Mouse (Mus musculus): ENCODE measurements around the gene Tchh.
A peak's percentile ranks its signal among the peaks of the same experiment; 100 is the strongest.
"Not testable (repeated sequence)": the region's sequence is repeated elsewhere in the genome, so short reads cannot be mapped to it uniquely, and the experiment has no call there.

The Tchh gene

DNA sequence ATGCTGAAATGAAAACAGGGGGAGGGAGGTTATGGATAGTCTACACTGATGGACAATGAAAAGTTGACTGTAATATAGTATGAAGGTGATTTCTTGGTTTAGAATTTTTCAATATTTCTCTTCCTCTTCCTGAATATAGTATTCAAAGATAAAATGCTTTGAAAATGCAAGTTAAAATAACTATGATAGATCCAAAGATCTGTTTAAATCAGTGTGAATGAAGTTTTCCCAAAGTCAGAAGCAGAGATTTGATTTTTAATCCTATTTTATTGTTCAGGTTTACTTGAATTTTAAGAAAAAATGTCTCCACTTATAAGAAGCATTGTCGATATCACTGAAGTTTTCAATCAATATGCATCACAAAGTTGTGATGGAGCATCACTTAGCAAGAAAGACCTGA lies at the start of gene Tchh:
Gene Tchh, plus strand, starts transcription at position 301 of the 400 bp plus-strand sequence.
- no peak for DNase-seq

DNA sequence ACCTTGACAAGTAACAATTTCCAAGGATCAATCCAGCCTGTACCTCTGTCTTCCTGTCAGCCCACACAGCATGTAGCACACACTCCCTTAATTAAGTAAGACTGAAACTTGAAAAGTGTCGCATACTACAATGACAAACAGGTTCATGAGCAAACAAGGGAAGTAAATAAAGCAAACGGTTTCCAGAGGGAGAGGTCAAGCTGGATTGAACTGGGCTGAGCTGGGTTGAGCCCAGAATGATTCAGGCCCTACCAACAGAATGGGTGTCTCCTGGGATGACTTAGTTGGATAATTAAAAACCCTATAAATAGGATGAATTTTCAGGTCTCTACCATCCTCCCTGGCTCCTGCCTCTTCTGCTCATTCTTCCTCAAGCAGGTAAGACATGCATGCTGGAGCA lies 48.8 kb upstream of the Tchh start, which contains the start of gene Rptn:
Gene Rptn, plus strand, starts transcription at position 334 of the 400 bp plus-strand sequence.
- DNase-seq, result no peak

DNA sequence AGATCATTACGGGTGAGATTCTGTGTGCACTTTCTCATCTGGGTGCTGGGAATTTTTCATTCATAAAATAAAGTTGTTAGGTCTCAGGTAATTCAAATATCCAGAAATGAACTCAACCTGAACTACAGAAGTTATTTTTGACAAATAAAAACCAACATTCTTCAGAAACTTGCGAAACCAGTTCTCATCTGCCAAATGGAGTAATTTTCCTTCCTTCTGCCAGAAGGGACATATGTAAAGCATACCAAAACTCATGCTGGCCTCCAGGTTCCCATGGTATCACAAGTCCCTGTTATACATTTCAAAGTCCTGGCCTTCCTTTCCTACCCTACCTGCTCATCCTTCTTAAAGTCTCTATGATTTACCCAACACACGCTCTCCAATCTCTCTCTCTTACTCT lies 38.2 kb upstream of the Tchh start:
- DNase-seq, result no peak

DNA sequence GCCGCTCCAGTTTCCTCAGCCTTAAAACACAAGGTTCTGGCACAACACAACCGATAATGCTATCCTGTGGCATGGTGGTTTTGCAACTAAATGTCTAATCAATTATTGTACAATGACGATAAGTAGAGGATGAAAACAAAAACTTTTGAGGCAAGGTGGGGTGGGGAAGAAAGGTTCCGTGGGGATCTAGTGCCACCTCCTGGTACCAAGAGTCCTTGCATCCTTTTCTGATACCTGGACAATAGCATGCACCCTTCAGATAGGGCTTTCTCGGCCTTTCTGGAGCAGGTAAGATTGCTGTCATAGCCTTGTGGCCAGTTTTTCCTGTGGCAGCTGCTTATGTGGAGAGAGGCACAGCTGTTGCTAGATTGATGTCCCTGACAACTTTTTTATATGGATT lies 35.1 kb upstream of the Tchh start:
- DNase-seq, result no peak

DNA sequence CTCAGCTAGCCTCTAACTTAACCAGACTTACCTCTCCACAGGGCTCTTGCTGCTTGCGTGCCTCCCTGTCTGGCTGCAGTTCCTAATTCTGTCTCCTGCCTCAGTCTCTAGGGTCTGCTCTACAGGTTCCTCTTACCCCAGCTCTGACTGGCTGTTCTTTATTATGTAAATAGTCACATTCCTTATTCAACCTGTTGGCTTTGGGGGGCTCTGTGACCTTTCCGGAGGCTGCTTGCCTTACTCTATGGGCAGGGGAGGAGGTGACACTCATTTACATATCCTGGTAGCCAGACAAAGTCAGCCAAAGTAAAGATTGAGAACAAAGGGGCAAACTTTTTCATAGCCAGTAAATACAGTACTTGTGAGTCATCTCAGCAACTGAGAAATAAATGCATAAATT lies 30.2 kb upstream of the Tchh start:
- DNase-seq, result no peak

DNA sequence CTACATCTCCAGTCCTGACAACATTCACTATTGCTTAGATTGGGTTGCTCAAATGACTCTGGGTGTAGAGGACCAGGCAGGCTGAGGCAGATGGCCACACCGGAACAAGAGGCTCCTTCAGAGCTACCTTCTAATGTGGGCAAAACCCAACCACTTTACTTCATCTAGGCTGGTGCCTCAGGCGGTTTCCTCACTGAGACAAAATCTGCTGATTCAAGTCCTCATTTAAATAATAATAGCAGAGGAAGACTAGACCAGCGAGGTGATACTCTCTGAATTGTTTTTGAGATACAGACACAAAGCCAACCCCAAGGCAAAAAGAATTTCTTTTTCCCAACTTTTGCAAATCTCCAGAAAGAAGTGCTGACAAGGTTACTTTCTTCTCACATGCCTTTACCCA lies 10.5 kb upstream of the Tchh start:
- DNase-seq, result no peak

DNA sequence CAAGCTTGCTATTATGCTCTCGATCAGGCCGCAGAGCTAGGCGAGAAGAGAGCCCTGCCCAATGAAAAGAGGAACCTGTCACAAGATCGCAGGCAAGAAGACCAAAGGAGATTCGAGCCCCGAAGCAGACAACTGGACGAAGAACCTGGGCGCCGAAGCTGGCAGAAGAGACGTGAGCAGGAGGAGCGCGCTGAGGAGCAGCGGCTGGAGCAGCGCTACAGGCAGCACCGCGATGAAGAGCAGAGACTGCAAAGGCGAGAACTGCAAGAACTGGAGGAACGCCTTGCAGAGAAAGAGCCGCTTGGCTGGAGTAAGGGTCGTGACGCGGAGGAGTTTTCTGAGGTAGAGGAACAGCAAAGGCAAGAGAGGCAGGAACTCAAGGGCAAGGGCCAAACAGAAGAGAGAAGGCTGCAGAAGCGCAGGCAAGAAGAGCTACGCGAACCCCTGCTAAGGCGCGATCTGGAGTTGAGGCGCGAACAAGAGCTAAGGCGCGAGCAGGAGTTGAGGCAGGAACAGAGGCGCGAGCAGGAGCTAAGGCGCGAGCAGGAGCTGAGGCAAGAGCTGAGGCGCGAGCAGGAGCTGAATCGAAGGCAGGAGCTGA lies 1.5 kb downstream of the Tchh start:
- peak; percentile 9 for DNase-seq

DNA sequence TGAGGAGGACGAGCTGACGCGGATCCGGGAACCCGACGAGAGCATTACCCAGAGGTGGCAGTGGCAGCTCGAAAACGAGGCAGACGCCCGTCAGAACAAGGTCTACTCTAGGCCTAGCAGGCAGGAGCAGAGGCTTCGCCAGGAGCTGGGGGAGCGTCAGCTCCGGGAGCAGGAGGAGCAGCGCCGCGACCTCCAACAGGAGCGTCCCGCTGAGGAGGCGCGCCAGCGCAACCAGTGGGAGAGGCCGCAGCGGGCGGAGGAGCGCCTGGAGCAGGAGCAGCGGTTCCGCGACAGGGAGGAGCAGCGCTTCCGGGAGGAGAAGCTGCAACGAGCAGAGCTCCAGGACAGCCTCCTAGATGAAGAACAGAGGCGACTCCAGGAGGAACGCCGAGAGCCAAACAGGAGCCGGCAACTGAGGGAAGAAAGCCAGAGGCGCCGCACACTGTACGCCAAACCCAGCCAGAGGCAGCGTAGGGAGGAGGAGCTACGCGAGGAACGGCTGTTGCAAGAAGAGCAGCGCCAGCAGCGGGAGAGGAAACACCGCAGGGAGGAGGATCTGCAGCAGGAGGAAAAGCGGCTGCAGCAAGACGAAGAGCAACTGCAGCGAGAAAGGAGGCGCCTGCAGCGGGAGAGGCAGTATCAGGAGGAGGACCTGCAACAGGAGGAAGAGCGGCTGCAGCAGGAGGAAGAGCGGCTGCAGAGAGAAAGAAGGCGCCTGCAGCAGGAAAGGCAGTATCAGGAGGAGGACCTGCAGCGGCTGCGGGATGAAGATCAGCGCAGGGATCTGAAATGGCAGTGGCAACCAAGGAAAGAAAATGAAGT lies 2.4 kb downstream of the Tchh start:
- peak; percentile 18 for DNase-seq

DNA sequence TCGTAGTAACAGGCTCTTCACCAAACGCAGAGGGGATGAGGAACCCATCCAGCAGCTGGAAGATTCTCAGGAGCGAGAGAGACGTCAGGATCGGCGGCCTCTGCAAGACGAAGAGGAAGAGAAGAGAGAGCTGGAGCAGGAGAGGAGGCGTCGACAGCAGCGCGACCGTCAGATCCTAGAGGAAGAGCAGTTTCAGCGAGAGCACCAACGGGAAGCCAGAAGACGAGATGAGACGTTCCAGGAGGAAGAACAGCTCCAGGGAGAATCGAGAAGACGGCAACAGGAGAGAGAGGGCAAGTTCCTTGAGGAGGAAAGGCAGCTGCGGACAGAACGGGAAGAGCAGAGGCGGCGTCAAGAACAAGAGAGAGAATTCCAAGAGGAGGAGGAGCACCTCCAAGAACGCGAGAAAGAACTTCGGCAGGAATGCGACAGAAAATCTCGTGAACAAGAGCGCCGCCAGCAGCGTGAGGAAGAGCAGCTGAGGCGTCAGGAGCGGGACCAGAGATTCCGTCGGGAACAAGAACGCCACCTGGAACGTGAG lies 3.1 kb downstream of the Tchh start:
- DNase-seq, result peak; percentile 3

DNA sequence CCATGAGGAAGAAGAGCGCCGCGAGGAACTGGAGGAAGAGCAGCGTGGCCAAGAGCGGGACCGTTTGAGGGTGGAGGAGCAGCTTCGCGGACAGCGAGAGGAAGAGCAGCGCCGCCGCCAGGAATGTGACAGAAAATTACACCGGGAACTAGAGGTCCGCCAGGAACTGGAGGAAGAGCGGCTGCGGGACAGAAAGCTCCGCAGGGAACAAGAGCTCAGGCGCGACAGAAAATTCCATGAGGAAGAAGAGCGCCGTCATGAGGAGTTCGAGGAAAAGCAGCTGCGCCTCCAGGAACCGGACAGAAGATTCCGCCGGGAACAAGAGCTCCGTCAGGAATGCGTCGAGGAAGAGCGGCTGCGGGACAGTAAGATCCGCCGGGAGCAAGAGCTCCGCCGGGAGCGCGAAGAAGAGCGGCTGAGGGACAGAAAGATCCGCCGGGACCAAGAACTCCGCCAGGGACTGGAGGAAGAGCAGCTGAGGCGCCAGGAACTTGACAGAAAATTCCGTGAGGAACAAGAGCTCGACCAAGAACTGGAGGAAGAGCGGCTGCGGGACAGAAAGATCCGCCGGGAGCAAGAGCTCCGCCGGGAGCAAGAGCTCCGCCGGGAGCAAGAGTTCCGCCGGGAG lies 4.1 kb downstream of the Tchh start:
- DNase-seq, result peak; percentile 1

DNA sequence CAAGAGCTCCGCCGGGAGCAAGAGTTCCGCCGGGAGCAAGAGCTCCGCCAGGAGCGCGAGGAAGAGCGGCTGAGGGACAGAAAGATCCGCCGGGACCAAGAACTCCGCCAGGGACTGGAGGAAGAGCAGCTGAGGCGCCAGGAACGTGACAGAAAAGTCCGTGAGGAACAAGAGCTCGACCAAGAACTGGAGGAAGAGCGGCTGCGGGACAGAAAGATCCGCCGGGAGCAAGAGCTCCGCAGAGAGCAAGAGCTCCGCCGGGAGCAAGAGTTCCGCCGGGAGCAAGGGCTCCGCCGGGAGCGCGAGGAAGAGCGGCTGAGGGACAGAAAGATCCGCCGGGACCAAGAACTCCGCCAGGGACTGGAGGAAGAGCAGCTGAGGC lies 4.6 kb downstream of the Tchh start:
- DNase-seq, result peak; percentile 4

DNA sequence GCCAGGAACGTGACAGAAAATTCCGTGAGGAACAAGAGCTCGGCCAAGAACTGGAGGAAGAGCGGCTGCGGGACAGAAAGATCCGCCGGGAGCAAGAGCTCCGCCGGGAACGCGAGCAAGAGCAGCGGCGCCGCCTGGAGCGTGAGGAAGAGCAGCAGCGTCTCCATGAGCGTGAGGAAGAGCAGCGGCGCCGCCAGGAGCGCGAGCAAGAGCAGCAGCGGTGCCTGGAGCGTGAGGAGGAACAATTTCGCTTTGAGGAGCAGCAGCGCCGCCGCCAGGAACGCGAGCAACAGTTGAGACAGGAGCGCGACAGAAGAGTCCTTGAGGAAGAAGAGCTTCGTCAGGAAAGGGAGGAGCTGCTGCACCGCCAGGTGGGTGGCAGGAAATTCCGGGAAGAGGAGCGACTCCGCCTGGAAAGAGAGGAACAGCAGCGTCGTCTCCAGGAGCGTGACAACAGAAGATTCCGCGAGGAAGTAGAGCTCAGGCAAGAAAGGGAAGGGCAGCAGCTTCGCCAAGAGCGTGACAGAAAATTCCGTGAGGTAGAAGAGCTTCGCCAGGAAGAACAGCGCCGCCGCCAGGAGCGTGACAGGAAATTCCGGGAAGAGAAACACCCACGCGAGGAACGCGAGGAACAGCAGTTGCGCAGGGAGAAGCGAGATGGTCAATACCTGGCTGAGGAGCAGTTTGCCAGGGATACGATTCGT lies 5.2 kb downstream of the Tchh start:
- peak; percentile 21 for DNase-seq

DNA sequence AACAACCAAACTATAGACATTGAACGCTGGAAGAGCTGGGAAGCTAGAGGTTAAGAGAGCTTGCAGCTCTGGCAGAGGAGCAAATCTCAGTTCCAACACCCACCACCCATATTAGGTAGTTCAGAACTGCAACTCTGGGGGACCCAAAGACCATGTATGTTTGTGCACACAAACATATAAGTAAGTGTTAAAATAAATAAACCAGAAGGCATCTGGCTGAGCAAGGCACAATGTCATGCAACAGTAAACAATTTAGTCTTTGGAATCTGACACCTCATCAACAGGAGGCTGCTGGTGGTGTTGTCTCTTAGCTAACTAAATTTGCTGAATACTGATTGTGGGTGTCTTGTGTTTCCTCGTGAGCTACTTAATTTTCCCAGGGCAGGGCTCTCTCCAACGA lies 24.4 kb downstream of the Tchh start:
- no peak for DNase-seq

DNA sequence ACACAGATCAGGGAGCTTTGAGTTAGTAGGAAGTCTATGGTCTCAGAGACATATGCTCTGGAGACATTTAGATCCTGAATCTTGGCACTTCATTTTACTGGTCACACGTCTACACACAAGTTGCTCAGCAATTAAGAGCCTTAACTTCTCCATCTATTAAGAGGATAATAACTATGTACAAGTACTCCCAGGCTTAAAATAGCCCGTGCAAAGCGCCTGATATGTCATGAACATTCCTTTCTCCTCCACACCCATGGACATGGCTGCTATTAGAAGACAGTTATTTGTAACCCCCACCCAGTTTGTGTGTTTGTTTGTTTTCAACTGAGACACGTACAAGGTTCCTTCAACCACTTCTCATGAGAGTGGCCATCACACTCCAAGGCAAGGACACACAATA lies 25.0 kb downstream of the Tchh start:
- no peak for DNase-seq

DNA sequence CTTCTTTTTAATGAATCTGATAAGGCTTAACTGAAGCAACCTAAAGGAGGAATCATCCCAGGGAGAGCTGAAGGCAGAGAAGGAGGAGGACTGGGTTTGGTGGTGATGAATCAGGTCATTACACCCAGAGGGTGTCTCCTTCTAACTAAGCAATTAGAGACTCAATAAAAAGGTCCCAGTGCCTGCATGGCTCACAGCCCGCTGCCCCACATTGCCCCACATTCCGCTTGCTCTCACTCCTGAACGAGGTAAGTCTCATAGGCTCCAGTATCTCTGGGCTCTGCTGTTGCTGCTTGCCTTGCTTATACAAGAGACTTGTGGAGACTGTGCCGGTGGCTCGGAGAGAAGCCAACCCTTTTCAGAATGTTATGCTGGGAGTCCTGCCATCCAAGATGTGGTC lies 26.4 kb downstream of the Tchh start, which contains the start of gene Tchhl1:
Gene Tchhl1, plus strand, starts transcription at position 194 of the 400 bp plus-strand sequence.
- peak; percentile 0 for DNase-seq

DNA sequence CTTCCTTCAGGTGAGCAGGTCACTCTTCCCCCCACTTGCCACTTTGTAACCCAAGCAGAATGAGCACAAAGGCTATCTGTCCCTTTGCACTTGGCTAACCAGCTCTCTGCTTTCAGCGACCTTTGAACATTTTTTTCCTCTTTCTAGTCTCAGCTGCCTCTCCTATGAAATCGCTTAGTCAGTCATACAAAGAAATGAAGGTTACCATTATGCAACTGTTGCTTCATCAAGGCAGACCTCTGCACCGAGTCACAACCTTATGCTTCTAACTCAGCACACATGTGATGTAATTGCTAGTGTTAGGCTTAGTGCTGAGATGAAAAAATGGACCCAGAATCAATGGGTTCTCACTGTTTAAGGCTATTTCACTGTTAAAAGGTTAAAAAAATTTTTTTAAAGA lies 27.5 kb downstream of the Tchh start:
- DNase-seq, result no peak

DNA sequence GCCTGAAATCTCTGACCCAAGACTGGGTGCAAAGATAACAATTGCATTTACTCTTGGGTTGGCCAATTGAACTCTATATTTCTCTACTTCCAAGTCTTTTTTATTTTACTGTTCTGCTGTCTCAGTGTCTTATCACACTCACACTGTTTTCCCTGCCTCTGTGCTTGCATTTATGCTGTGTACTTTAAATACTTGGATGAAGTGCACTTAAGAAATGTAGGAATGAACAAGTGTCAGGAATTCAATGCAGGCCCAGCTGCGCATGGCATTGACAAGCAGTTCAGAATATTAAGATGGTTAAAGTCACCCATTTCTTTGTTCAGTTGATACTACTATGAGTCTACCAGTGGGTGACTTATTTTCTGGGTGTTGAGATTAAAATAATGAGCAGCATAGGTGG lies 37.9 kb downstream of the Tchh start:
- no peak for DNase-seq

DNA sequence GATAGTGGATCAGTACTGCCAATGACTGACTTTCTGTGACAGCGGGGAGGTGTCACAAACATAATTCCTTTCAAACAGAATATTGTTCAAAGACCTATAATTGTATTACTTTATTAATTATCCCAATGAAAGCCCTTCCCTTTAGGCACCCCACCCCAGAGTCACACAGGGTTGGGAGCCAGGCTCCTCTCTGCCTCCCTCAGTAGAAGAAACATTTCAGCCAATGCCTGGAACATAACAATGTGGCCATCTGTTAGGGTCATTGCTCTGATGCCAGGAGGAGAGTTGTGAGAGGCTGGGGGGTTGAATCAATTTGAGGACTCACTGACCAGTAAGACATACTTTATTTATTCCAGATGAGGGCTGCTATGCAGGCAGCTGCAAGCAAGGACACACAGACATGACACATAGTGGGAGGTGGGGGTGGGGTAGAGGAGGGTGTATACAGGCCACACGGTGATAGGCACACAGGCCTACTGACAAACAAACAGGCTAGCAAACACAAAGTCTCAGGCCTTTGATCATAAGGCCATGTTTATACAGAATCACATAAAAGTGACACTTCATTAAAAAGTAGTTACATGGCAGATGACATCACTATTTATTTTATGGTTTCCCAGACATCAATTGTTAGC lies 40.0 kb downstream of the Tchh start:
- no peak for DNase-seq

DNA sequence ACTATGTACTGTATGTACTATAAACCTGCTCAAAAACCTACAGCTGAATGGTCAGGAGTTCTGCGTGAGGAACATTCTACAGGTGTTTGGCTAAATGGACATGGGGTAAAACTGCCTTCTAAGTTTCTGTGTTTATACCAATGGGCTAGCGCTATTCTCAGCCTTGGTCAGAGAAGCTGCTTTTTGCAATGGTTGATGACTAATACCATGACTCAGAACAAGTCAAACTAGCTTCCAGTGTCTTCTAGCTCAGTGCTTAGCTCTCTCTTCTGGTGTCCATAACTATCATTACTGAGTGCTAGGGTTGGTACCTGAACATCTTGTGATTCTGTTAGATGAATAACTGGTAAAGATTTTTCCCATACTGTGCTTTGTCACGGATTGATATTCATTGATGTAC lies 43.5 kb downstream of the Tchh start:
- no peak for DNase-seq

DNA sequence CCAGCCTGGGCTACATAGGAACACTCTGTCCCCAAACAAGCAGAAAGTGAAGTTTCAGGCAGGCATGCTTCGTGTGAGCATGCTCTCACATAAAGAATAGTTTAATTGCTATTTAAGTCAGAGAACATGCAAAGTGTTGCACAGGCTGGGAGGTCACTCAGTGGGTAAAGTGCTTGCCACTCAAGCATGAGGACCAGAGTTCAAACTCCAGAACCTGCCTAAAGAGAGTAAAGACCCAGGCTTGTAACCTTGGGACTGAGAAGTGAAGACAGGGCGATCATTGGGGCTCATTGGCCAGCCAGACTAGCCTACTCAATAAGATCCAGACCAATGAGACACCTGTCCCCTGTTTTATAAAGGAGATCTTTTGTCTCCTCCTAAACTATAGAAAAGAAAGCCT lies 46.4 kb downstream of the Tchh start:
- no peak for DNase-seq

DNA sequence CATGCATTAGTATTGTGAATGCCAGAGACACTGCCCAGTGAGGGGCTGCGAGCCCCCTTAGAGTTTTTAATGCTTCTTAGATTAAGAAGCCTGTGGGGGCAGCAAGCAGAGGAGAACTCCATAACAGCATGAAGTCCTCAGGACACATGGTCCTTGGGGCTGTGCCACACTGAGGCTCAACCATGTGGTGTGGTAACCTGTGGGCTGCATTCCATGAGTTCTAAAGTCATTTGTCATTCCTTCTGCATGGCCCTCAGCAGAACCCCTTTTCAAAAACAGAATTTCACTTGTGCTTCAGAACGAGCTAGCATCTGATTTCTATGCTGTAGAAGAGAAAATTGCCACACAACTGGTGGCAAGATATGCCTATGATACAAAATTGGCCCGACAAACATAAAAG lies 50.0 kb downstream of the Tchh start:
- DNase-seq, result no peak

DNA sequence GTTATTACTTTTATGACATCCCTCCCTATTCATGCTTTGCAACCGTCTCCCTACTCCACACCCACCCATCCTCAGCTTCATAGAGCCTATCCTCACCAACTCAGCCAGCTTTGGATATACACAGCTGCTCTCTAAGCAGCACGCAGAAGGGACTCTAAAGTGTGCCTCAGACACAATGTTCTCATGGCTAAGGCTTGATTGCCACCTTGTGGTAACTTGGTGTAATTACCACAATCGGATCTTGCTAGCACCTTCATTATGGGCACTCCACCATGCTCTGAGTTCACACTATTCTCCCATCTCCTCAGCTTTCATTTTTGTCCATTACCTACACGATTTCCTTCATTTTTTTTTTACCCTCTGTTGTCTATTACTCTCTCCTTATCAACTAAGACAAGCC lies 51.9 kb downstream of the Tchh start:
- DNase-seq, result peak; percentile 33

DNA sequence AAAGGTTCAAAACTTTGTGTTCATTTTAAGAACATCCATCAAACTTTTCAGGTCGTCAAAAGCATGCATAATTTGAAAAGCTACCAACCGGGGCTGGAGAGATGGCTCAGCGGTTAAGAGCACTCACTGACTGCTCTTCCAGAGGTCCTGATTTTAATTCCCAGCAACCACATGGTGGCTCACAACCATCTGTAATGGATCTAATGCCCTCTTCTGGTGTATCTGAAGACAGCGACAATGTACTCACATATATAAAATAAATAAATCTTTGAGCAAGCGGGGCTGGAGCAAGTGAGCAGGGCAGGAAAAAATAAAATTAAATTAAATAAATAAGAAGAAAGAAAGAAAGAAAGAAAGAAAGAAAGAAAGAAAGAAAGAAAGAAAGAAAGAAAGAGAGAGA lies 52.6 kb downstream of the Tchh start:
- not testable (repeated sequence) for DNase-seq

Measured in cerebellum, adult 8-10 months (tissue).